Mouse (Mus musculus): ENCODE results near the gene Olfr875.
A peak's percentile ranks its signal among the peaks of the same experiment; 100 is the strongest.
"Not testable (repeated sequence)": the region's sequence is repeated elsewhere in the genome, so short reads cannot be mapped to it uniquely, and the experiment has no call there.

Gene Olfr875

GRCm38 (mm10) chr9:37771759-37772158, at the start of gene Olfr875:
TSS of gene Olfr875 (plus strand) at chr9:37771857.
- DNase-seq (ENCODE audit: low read depth), result no peak

- no peak for DNase-seq (ENCODE audit: low read depth)
Observed at GRCm38 (mm10) chr9:37734310-37734709, 37.3 kb upstream of the Olfr875 start.

GRCm38 (mm10) chr9:37744806-37745205, 26.9 kb upstream of the Olfr875 start, which contains the start of gene Olfr874:
TSS of gene Olfr874 (plus strand) at chr9:37745106.
- no peak for DNase-seq (ENCODE audit: low read depth)

- DNase-seq (ENCODE audit: low read depth), result no peak
Observed at GRCm38 (mm10) chr9:37750319-37751075, 21.2 kb upstream of the Olfr875 start.

GRCm38 (mm10) chr9:37751467-37751866, 20.2 kb upstream of the Olfr875 start:
- DNase-seq (ENCODE audit: low read depth), result no peak

- DNase-seq (ENCODE audit: low read depth), result no peak
Observed at GRCm38 (mm10) chr9:37752006-37752405, 19.7 kb upstream of the Olfr875 start.

GRCm38 (mm10) chr9:37761728-37762127, 9.9 kb upstream of the Olfr875 start:
- no peak for DNase-seq (ENCODE audit: low read depth)

- peak; percentile 56 for DNase-seq (ENCODE audit: low read depth)
Observed at GRCm38 (mm10) chr9:37762541-37762940, 9.1 kb upstream of the Olfr875 start.

GRCm38 (mm10) chr9:37770661-37771060, 996 bp upstream of the Olfr875 start:
- DNase-seq (ENCODE audit: low read depth), result no peak

- no peak for DNase-seq (ENCODE audit: low read depth)
Observed at GRCm38 (mm10) chr9:37782766-37783260, 11.2 kb downstream of the Olfr875 start.

- DNase-seq (ENCODE audit: low read depth), result not testable (repeated sequence)
Observed at GRCm38 (mm10) chr9:37783394-37784387, 12.0 kb downstream of the Olfr875 start.

- DNase-seq (ENCODE audit: low read depth), result no peak
Observed at GRCm38 (mm10) chr9:37786411-37786810, 14.8 kb downstream of the Olfr875 start.

- no peak for DNase-seq (ENCODE audit: low read depth)
Observed at GRCm38 (mm10) chr9:37802055-37802454, 30.4 kb downstream of the Olfr875 start.

- no peak for DNase-seq (ENCODE audit: low read depth)
Observed at GRCm38 (mm10) chr9:37802731-37803130, 31.1 kb downstream of the Olfr875 start, which contains the start of gene Olfr876. TSS of gene Olfr876 (plus strand) at chr9:37803031.

- DNase-seq (ENCODE audit: low read depth), result peak; percentile 46
Observed at GRCm38 (mm10) chr9:37807235-37807634, 35.6 kb downstream of the Olfr875 start.

- DNase-seq (ENCODE audit: low read depth), result no peak
Observed at GRCm38 (mm10) chr9:37808456-37808855, 36.8 kb downstream of the Olfr875 start.

GRCm38 (mm10) chr9:37808976-37809375, 37.3 kb downstream of the Olfr875 start:
- DNase-seq (ENCODE audit: low read depth), result no peak

- no peak for DNase-seq (ENCODE audit: low read depth)
Observed at GRCm38 (mm10) chr9:37814696-37815095, 43.0 kb downstream of the Olfr875 start.
